Mouse (Mus musculus): ENCODE results near the gene Gm8773. TPM values are rescaled to one million over a fixed set of nuclear protein-coding genes. Genes with fewer than 3 reads are reported as not detected.

The Gm8773 gene
- polyA plus RNA-seq, 1 experiment from 2014 or later = 6.6 TPM

DNA sequence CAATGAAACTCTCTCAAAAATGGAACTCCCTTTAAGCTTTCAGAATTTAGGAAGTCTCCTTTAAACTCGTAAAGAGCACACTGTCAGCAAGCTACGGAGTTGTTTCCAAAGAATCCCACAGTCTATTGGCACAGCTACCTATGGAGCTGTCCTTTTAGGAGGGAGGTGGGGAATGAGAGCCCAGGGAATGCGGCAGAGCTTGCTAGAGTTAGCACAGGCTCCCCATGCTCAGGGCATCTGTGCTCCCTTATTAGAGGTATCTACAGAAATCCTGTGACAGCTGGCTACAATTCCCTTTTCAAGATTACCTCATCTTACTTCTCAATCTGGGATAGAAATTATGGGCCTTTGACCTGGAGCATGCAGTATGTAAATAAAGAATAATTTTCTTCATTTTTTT is 36.9 kb downstream of the Gm8773 start:
- Histone ChIP-seq H3K27me3 (no peaks in the 10 kb centered on the region), H3K4me3 (no peak overlapping the region), H3K27ac (no peak overlapping the region), H3K4me2 (no peak overlapping the region), H3K4me1 (no peaks in the 10 kb centered on the region), H3K9ac (no peak overlapping the region), H3K36me3 (no peaks in the 10 kb centered on the region), H3K9me3 (no peaks in the 10 kb centered on the region)
- ATAC-seq (ENCODE audit: insufficient number of reproducible peaks, insufficient read depth, low FRiP score, low TSS enrichment, low read depth) = no peak
- WGBS = 48% methylated on average over 3 of the region's 3 CpGs

DNA sequence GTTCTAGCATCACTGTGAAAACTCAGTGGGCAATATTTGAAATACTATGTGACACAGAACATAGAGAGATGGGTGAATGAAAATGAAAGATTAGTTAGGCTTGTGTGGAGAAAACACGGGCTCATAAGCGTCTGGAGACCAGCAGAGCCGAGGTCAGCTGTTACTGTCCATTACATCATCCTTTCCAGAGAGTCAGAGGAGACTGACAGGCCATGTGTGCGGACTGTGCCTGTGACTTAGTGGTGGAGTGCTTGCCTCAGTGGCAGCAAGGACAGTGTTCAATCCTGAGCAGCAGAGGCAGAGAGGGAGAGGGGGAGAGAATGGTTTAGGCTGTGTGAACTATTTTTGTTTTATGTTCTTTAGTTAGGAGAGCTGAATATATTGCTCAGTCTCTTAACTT is 44.7 kb downstream of the Gm8773 start:
- H3K36me3 ChIP-seq = no peaks in the 10 kb centered on the region
- no peak overlapping the region for H3K4me3 ChIP-seq
- H3K9ac ChIP-seq = no peak overlapping the region
- 55% methylated on average over 4 of the region's 4 CpGs for WGBS
- no peak overlapping the region for H3K4me2 ChIP-seq
- H3K27me3 ChIP-seq = no peaks in the 10 kb centered on the region
- no peaks in the 10 kb centered on the region for H3K4me1 ChIP-seq
- H3K27ac ChIP-seq = no peak overlapping the region
- no peaks in the 10 kb centered on the region for H3K9me3 ChIP-seq
- ATAC-seq (ENCODE audit: insufficient number of reproducible peaks, insufficient read depth, low FRiP score, low TSS enrichment, low read depth) = no peak

- Histone ChIP-seq H3K4me1 (no peaks in the 10 kb centered on the region), H3K4me2 (no peak overlapping the region), H3K27me3 (no peaks in the 10 kb centered on the region), H3K27ac (no peak overlapping the region), H3K36me3 (no peaks in the 10 kb centered on the region), H3K9ac (no peak overlapping the region), H3K9me3 (no peaks in the 10 kb centered on the region), H3K4me3 (no peak overlapping the region)
- ATAC-seq (ENCODE audit: insufficient number of reproducible peaks, insufficient read depth, low FRiP score, low TSS enrichment, low read depth) = no peak
- 53% methylated on average over 3 of the region's 3 CpGs for WGBS
Observed at GRCm38 (mm10) chr5:5625491-5625890, 51.9 kb downstream of the Gm8773 start.

Other genes starting within 250 kb of the Gm8773 start
- gene Cdk14, start 153.5 kb upstream of the Gm8773 start, polyA plus RNA-seq (2015; fragmentation: Nextera tagmentation; extraction: Ambion mirVana) = 24.5 and 31.5 TPM in 2 replicates
- not detected in 2 replicates for gene 1700015F17Rik, start 94.7 kb upstream of the Gm8773 start, polyA plus RNA-seq (2015; fragmentation: Nextera tagmentation; extraction: Ambion mirVana)
- gene Cldn12, start 58.8 kb upstream of the Gm8773 start, polyA plus RNA-seq (2015; fragmentation: Nextera tagmentation; extraction: Ambion mirVana) = 19.7 and 21.4 TPM in 2 replicates
- 25.0 and 28.4 TPM in 2 replicates for gene Gtpbp10, start 14.3 kb upstream of the Gm8773 start, polyA plus RNA-seq (2015; fragmentation: Nextera tagmentation; extraction: Ambion mirVana)
- gene Cfap69, start 90.4 kb downstream of the Gm8773 start, polyA plus RNA-seq (2015; fragmentation: Nextera tagmentation; extraction: Ambion mirVana) = 2.4 and 2.9 TPM in 2 replicates
- 7.8 and 7.9 TPM in 2 replicates for gene Steap2, start 120.8 kb downstream of the Gm8773 start, polyA plus RNA-seq (2015; fragmentation: Nextera tagmentation; extraction: Ambion mirVana)
- 3.3 and 4.1 TPM in 2 replicates for gene Steap1, start 175.5 kb downstream of the Gm8773 start, polyA plus RNA-seq (2015; fragmentation: Nextera tagmentation; extraction: Ambion mirVana)